Mouse (Mus musculus) layer of hippocampus, adult 11-12 months (tissue): ENCODE measurements around the gene Fcna.

Source experiments
- DNase-seq: peaks from one replicate; pipeline ENCODE4 v3.0.0; 2022; ENCODE audit warnings: low spot score

Gene Fcna

GRCm38 (mm10) chr2:25577951-25578795 lies 49.7 kb downstream of the Fcna start:
- DNase-seq: no peak

DNA sequence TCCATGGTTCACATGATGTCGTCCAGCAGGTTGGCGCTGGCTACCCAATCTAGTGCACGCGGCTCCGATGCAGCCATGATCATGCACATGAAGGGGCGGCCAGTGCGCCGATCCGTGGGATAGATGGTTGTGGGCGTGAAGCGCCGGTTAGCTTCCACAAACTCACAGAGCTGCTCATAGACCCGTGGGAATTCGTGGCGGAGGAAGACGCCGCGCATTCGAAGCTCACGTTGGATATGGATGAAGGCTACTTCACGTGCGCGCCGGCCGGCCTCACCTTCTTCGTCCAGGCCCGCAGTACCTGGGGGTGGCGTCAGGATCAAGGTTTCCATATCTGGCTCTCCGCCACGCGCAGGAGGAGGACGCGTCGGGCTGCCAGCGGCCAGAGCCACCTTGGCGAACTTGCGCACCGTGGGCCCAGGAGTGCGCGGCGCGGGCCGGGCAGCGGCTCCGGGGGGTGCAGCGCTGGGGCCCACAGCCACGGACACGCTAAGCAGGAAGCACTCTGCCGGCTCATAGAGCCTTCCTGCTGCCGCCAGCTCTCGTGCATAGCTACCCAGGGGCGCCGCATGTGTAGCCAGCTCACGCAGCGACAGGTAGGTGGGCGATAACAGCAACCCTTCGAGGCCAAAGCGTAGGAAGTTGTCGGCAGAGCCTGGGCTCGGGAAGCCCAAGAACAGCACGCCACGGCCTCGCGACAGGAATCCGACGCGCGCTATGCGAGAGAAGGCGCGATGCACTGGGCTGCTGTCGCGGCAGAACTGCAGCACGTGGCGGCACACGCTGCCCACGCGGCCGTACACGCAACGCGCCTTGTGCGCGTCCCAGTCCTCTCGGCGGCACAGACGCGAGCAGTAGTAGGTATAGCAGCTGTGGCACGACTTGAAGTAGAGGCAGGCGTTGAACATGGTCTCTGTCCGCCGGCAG lies 50.6 kb downstream of the Fcna start:
- DNase-seq: peak; percentile 35

GRCm38 (mm10) chr2:25576028-25576850 lies 51.6 kb downstream of the Fcna start:
- DNase-seq: no peak

DNA sequence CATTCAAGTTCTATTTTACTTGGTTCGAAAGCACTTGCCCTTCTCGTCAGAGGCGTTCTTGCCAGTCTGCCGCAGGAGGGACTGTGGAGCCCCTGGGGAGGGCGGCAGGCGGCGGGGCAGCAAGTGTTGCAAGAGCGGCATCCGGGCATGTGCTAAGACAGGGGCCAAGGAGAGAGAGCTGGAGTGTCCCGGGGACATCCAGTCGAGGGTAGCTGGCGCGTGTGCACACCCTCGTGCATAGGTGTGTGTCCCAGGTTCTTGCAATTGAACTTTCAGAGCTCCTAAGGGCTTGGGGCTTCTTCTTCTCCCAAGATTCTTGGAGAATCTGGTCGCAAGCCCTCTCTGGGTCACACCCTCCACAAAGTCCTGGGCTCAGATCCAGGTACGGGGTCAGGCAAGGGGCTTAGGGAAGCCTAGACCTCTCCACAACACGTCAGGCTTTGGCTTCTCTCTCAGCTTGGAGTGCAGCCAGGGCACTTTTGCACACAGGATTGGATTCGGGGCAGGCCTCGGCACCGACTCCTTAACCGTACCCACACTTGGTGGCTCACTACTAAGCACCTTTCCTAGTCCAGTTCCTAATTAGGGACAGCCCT lies 52.3 kb downstream of the Fcna start:
- DNase-seq: peak; percentile 48
